Mouse (Mus musculus) midbrain, embryonic 11.5 days (tissue): ENCODE data around the gene Polrmt. TPM values are rescaled to one million over a fixed set of nuclear protein-coding genes. Genes with fewer than 3 reads are reported as not detected.

ENCODE experiments used
- ATAC-seq: fragments of 200-750 bp; cut with Nextera tagmentation; 2 replicates; pipeline ENCODE4 v1.8.0; 2017; ENCODE audit warnings: moderate TSS enrichment, moderate library complexity; ENCODE audit not compliant: low FRiP score
- DNase-seq: peaks from one replicate; pipeline ENCODE4 v3.0.0; 2015; ENCODE audit warnings: low spot score; ENCODE audit errors: missing footprints
- H3K27ac ChIP-seq: fragments of 300-500 bp; sonication (generic); 2 replicates; pipeline ENCODE4 v1.5.1; 2014; ENCODE audit warnings: low read depth, low read length
- H3K27me3 ChIP-seq: fragments of 300-500 bp; sonication (generic); 2 replicates; pipeline ENCODE4 v1.6.1; 2014; ENCODE audit warnings: mild to moderate bottlenecking, low read length, moderate library complexity, mixed read lengths; ENCODE audit not compliant: control insufficient read depth, insufficient read depth
- H3K36me3 ChIP-seq: fragments of 300-500 bp; sonication (generic); 2 replicates; pipeline ENCODE4 v1.6.1; 2014; ENCODE audit warnings: mild to moderate bottlenecking, low read length, moderate library complexity, mixed read lengths; ENCODE audit not compliant: control insufficient read depth, insufficient read depth
- H3K4me1 ChIP-seq: fragments of 300-500 bp; sonication (generic); 2 replicates; pipeline ENCODE4 v1.6.1; 2014; ENCODE audit warnings: low read length; ENCODE audit not compliant: control insufficient read depth, insufficient read depth
- H3K4me2 ChIP-seq: fragments of 300-500 bp; sonication (generic); 2 replicates; pipeline ENCODE4 v1.6.1; 2014; ENCODE audit warnings: mild to moderate bottlenecking, moderate library complexity
- H3K4me3 ChIP-seq: fragments of 300-500 bp; sonication (generic); 2 replicates; pipeline ENCODE4 v1.5.1; 2014; ENCODE audit warnings: low read depth, low read length
- H3K9ac ChIP-seq: fragments of 300-500 bp; sonication (generic); 2 replicates; pipeline ENCODE4 v1.6.1; 2014; ENCODE audit warnings: low read length
- H3K9me3 ChIP-seq: fragments of 300-500 bp; sonication (generic); 2 replicates; pipeline ENCODE4 v1.6.1; 2016; ENCODE audit warnings: low read length; ENCODE audit not compliant: control insufficient read depth
- WGBS: fragments of 180-500 bp; shearing (Covaris S2); extraction: QIAGEN DNeasy Blood & Tissue Kit; methylation state at CpG from one replicate; pipeline ENCODE4 v1.1.7; 2014; 5-methylcytosine and 5-hydroxymethylcytosine counted together
- polyA plus RNA-seq: library from polyadenylated mRNA; unstranded; fragments of >200 nt; fragmentation: Nextera tagmentation; extraction: Ambion mirVana; gene quantifications from 2 replicates; pipeline ENCODE4 v1.2.1, GENCODE M21; 2014

The Polrmt gene
- polyA plus RNA-seq, 1 experiment from 2014 or later = 31.2 TPM

GRCm38 (mm10) chr10:79693580-79694378, 52.6 kb downstream of the Polrmt start:
- H3K4me2 ChIP-seq = no peak overlapping the region

GRCm38 (mm10) chr10:79691986-79692548, 54.3 kb downstream of the Polrmt start:
- Histone ChIP-seq H3K27me3 (no peaks in the 10 kb centered on the region), H3K9ac (no peak overlapping the region), H3K4me3 (no peak overlapping the region), H3K9me3 (no peaks in the 10 kb centered on the region; the same call in 1 of the 2 replicates), H3K27ac (no peak overlapping the region), H3K4me1 (no peaks in the 10 kb centered on the region), H3K36me3 (peaks cover 13% of the 10 kb centered on the region), H3K4me2 (no peak overlapping the region)
- no peak for ATAC-seq
- WGBS = 89% methylated on average over 2 of the region's 2 CpGs
- DNase-seq = no peak

More at GRCm38 (mm10) chr10:79693580-79694378, 52.6 kb downstream of the Polrmt start:
- no peak overlapping the region for H3K27ac ChIP-seq
- H3K27me3 ChIP-seq = no peaks in the 10 kb centered on the region
- 0 out of 2 replicates have a peak, but pooled peaks cover 2% of the 10 kb centered on the region for H3K36me3 ChIP-seq
- ATAC-seq (no peak), DNase-seq (no peak)
- WGBS = 82% methylated on average over 12 of the region's 12 CpGs
- H3K9me3 ChIP-seq = no peaks in the 10 kb centered on the region; the same call in 1 of the 2 replicates
- no peak overlapping the region for H3K9ac ChIP-seq
- H3K4me1 ChIP-seq = no peaks in the 10 kb centered on the region
- no peak overlapping the region for H3K4me3 ChIP-seq

- no peaks in the 10 kb centered on the region; the same call in 1 of the 2 replicates for H3K9me3 ChIP-seq
- no peak overlapping the region for H3K27ac ChIP-seq
- DNase-seq = no peak
- H3K36me3 ChIP-seq = peaks cover 31% of the 10 kb centered on the region
- no peak for ATAC-seq
- no peak overlapping the region for H3K4me3 ChIP-seq
- 92% methylated on average over 3 of the region's 3 CpGs for WGBS
- H3K4me1 ChIP-seq = no peaks in the 10 kb centered on the region
- H3K9ac ChIP-seq = no peak overlapping the region
- H3K4me2 ChIP-seq = no peak overlapping the region
- H3K27me3 ChIP-seq = no peaks in the 10 kb centered on the region
Observed at GRCm38 (mm10) chr10:79689178-79689577, 57.2 kb downstream of the Polrmt start.

- Histone ChIP-seq H3K9ac (no peak within 1 kb of the TSS), H3K9me3 (no peaks in the 10 kb centered on the region; the same call in 1 of the 2 replicates), H3K4me1 (peaks cover 4% of the 10 kb centered on the region), H3K4me3 (no peak within 1 kb of the TSS), H3K27me3 (no peaks in the 10 kb centered on the region), H3K36me3 (peaks cover 31% of the 10 kb centered on the region), H3K4me2 (no peak within 1 kb of the TSS), H3K27ac (no peak within 1 kb of the TSS)
- 84% methylated on average over 4 of the region's 4 CpGs for WGBS
- no peak for DNase-seq
- no peak for ATAC-seq
Observed at GRCm38 (mm10) chr10:79688720-79689119, 57.7 kb downstream of the Polrmt start, which contains the start of gene Gzmm. TSS of gene Gzmm (plus strand) at chr10:79689020.

- WGBS = 98% methylated on average over 6 of the region's 6 CpGs
Observed at GRCm38 (mm10) chr10:79687513-79687912, 58.9 kb downstream of the Polrmt start.

GRCm38 (mm10) chr10:79686691-79687090, 59.7 kb downstream of the Polrmt start:
- H3K4me2 ChIP-seq = no peak overlapping the region
- no peak for DNase-seq
- no peaks in the 10 kb centered on the region for H3K9me3 ChIP-seq
- peaks cover 31% of the 10 kb centered on the region for H3K36me3 ChIP-seq
- peaks cover 13% of the 10 kb centered on the region for H3K4me1 ChIP-seq
- ATAC-seq = no peak
- no peak overlapping the region for H3K4me3 ChIP-seq
- H3K9ac ChIP-seq = no peak overlapping the region
- no peak overlapping the region for H3K27ac ChIP-seq
- no peaks in the 10 kb centered on the region for H3K27me3 ChIP-seq
- 100% methylated on average over 1 of the region's 1 CpGs for WGBS

More at GRCm38 (mm10) chr10:79687513-79687912, 58.9 kb downstream of the Polrmt start:
- Histone ChIP-seq H3K4me1 (peaks cover 13% of the 10 kb centered on the region), H3K27ac (no peak overlapping the region), H3K9me3 (no peaks in the 10 kb centered on the region; the same call in 1 of the 2 replicates), H3K36me3 (peaks cover 31% of the 10 kb centered on the region), H3K4me3 (no peak overlapping the region), H3K27me3 (no peaks in the 10 kb centered on the region), H3K4me2 (no peak overlapping the region), H3K9ac (no peak overlapping the region)
- no peak for DNase-seq
- ATAC-seq = no peak

- 87% methylated on average over 2 of the region's 2 CpGs for WGBS
- Histone ChIP-seq H3K36me3 (peaks cover 31% of the 10 kb centered on the region), H3K9ac (no peak overlapping the region), H3K4me2 (no peak overlapping the region), H3K27ac (no peak overlapping the region), H3K4me1 (peaks cover 13% of the 10 kb centered on the region), H3K4me3 (no peak overlapping the region), H3K27me3 (no peaks in the 10 kb centered on the region), H3K9me3 (no peaks in the 10 kb centered on the region)
- ATAC-seq (no peak), DNase-seq (no peak)
Observed at GRCm38 (mm10) chr10:79686219-79686618, 60.2 kb downstream of the Polrmt start.
